Mouse (Mus musculus) forebrain, embryonic 13.5 days (tissue): ENCODE measurements around the gene Eif2d. TPM values are rescaled to one million over a fixed set of nuclear protein-coding genes. Genes with fewer than 3 reads are reported as not detected.

Experiments used
- ATAC-seq: fragments of 200-750 bp; cut with Nextera tagmentation; 2 replicates; pipeline ENCODE4 v1.8.0; 2017
- H3K27ac ChIP-seq: fragments of 300-500 bp; sonication (generic); 2 replicates; pipeline ENCODE4 v1.5.1; 2015; ENCODE audit warnings: inconsistent platforms, mild to moderate bottlenecking, moderate library complexity
- H3K27me3 ChIP-seq: fragments of 300-500 bp; sonication (generic); 2 replicates; pipeline ENCODE4 v1.6.1; 2015; ENCODE audit warnings: mild to moderate bottlenecking, inconsistent platforms
- H3K36me3 ChIP-seq: fragments of 300-500 bp; sonication (generic); 2 replicates; pipeline ENCODE4 v1.6.1; 2015; ENCODE audit warnings: mild to moderate bottlenecking, inconsistent platforms; ENCODE audit not compliant: poor library complexity, severe bottlenecking
- H3K4me1 ChIP-seq: fragments of 300-500 bp; sonication (generic); 2 replicates; pipeline ENCODE4 v1.6.1; 2015; ENCODE audit warnings: inconsistent platforms
- H3K4me2 ChIP-seq: fragments of 300-500 bp; sonication (generic); 2 replicates; pipeline ENCODE4 v1.6.1; 2015; ENCODE audit warnings: inconsistent platforms, mild to moderate bottlenecking, moderate library complexity
- H3K4me3 ChIP-seq: fragments of 300-500 bp; sonication (generic); 2 replicates; pipeline ENCODE4 v1.5.1; 2015; ENCODE audit warnings: mild to moderate bottlenecking, inconsistent platforms
- H3K9ac ChIP-seq: fragments of 300-500 bp; sonication (generic); 2 replicates; pipeline ENCODE4 v1.6.1; 2015; ENCODE audit warnings: mild to moderate bottlenecking, inconsistent platforms
- H3K9me3 ChIP-seq: fragments of 300-500 bp; sonication (generic); replicated peaks from 2 replicates; pipeline ENCODE4 v1.6.1; 2016; ENCODE audit warnings: inconsistent platforms
- WGBS: fragments of 180-500 bp; shearing (Covaris S2); methylation state at CpG from one replicate; pipeline ENCODE4 v1.1.7; 2015; 5-methylcytosine and 5-hydroxymethylcytosine counted together
- polyA plus RNA-seq: library from polyadenylated mRNA; unstranded; fragments of >200 nt; fragmentation: Nextera tagmentation; extraction: Ambion mirVana; gene quantifications from 2 replicates; pipeline ENCODE4 v1.2.1, GENCODE M21; 2015

Eif2d gene
- polyA plus RNA-seq, 1 experiment from 2014 or later: 55.0 TPM

DNA sequence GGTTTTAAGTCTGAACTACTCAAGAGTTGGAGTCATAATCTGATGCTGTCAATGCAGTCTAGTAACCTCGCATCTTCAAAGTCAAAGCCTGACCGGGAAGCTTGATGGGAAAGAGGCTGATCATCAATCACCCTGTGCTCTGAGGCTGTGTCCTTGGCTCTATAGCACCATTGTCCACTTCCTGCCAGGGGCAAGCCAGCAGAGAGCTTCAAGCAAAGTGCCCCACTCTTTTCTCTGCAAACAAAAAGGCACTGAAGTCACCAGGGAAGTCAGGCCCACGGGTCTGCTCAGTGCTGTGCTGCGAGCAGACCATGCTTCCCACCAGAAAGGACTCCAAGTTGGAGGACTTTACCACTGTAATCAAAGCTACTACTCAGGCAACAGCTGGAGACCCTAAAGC lies 24.3 kb downstream of the Eif2d start:
- WGBS: 91% methylated on average over 4 of the region's 4 CpGs
- peaks cover 79% of the 10 kb centered on the region for H3K36me3 ChIP-seq
- H3K9me3 ChIP-seq: no peaks in the 10 kb centered on the region
- no peaks in the 10 kb centered on the region for H3K4me1 ChIP-seq
- no peaks in the 10 kb centered on the region for H3K27me3 ChIP-seq
- no peak overlapping the region for H3K27ac ChIP-seq
- H3K4me3 ChIP-seq: no peak overlapping the region
- H3K4me2 ChIP-seq: no peak overlapping the region
- H3K9ac ChIP-seq: no peak overlapping the region
- ATAC-seq: no peak

GRCm38 (mm10) chr1:131178083-131178482 lies 25.1 kb downstream of the Eif2d start:
- H3K27me3 ChIP-seq: no peaks in the 10 kb centered on the region
- H3K27ac ChIP-seq: no peak overlapping the region
- H3K9ac ChIP-seq: no peak overlapping the region
- H3K36me3 ChIP-seq: peaks cover 70% of the 10 kb centered on the region
- WGBS: 93% methylated on average over 5 of the region's 5 CpGs
- ATAC-seq: no peak
- no peaks in the 10 kb centered on the region for H3K4me1 ChIP-seq
- H3K9me3 ChIP-seq: no peaks in the 10 kb centered on the region
- no peak overlapping the region for H3K4me2 ChIP-seq
- H3K4me3 ChIP-seq: no peak overlapping the region

DNA sequence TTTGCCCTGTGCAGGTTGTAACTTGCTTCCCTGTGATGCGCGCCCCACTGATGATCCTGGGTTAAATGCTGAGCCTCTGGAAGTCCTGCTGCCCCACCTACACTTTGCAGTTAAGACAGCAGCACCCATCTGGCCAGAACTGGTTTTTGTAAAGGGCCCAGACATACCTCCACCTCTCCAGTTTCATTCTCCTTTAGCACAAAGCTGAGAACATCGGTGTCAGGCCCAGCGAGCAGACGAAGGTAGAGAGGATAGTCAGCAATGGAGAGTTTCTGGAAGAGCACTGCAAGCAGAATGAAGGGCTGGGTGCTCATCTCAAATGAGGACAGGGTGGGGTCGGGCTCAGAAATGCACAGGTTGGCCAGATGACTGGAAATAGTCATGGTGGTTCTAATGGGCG lies 27.4 kb downstream of the Eif2d start:
- Histone ChIP-seq H3K4me2 (no peak overlapping the region), H3K9me3 (no peaks in the 10 kb centered on the region), H3K4me1 (no peaks in the 10 kb centered on the region), H3K27ac (no peak overlapping the region), H3K9ac (no peak overlapping the region), H3K27me3 (no peaks in the 10 kb centered on the region), H3K4me3 (no peak overlapping the region), H3K36me3 (peaks cover 50% of the 10 kb centered on the region)
- WGBS: 97% methylated on average over 7 of the region's 7 CpGs
- no peak for ATAC-seq

- Histone ChIP-seq H3K4me3 (no peak overlapping the region), H3K9me3 (no peaks in the 10 kb centered on the region), H3K4me1 (no peaks in the 10 kb centered on the region), H3K36me3 (peaks cover 35% of the 10 kb centered on the region), H3K4me2 (no peak overlapping the region), H3K9ac (no peak overlapping the region), H3K27ac (no peak overlapping the region), H3K27me3 (no peaks in the 10 kb centered on the region)
- peak; percentile 58 for ATAC-seq
- 69% methylated on average over 9 of the region's 9 CpGs for WGBS
These were observed 28.9 kb downstream of the Eif2d start for GRCm38 (mm10) chr1:131181642-131182527.

DNA sequence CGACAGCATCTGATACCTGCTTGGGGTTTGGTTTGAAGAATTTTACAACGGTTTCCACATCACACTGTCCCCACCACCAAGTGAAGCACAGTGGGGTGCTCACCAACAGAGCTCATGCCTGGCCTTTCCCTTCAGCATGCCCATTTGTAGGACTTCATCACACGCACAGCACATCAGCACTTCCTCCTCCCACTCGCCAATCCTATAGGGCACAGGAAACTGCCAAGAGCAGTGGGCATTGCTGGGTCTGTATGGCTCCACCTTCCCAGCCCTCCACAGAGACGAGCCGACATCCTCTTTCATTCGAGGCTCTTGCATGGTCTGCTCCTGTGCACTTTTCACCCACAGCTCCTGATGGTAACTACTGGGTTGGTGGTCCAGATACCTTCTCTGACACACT lies 30.2 kb downstream of the Eif2d start:
- Histone ChIP-seq H3K27me3 (no peaks in the 10 kb centered on the region), H3K36me3 (peaks cover 22% of the 10 kb centered on the region), H3K9me3 (no peaks in the 10 kb centered on the region), H3K9ac (no peak overlapping the region), H3K27ac (no peak overlapping the region), H3K4me2 (no peak overlapping the region), H3K4me3 (no peak overlapping the region), H3K4me1 (no peaks in the 10 kb centered on the region)
- ATAC-seq: no peak
- WGBS: 87% methylated on average over 7 of the region's 7 CpGs

DNA sequence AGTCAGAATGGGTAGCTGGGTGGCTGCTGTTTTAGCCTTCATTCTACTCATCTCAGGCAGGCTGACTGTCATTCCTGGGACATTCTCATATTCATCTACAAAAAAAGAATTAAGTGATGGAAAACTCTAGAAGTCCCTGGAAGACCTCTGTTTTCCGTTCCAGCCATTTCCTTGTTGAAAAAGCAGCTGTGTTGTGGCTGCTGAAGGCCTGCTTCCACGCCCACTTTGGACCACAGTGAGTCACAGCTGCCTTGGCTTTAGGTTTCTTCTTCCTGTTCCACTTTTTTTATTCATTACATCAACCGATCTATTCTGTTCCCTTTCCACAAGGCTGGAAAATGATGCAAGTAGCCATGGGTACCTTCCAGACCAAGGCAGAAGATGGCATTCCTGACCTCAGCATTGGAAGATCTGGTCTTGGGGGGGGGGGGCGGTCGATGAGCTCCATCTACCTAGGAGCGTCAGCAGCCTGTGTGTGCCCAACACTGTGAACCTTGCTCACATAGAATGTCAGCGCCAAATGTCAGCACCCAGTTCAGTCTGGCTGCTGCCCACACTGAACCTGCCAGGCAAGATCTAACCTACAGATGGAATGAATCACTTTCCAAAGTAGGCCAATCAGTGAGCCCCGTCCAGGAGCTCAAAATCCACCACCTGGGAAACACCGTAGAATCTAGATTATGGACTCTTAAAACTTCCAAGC lies 31.4 kb downstream of the Eif2d start:
- Histone ChIP-seq H3K4me1 (no peaks in the 10 kb centered on the region), H3K27ac (no peak overlapping the region), H3K9ac (no peak overlapping the region), H3K4me3 (no peak overlapping the region), H3K27me3 (no peaks in the 10 kb centered on the region), H3K36me3 (peaks cover 14% of the 10 kb centered on the region), H3K4me2 (no peak overlapping the region), H3K9me3 (no peaks in the 10 kb centered on the region)
- ATAC-seq: no peak
- WGBS: 88% methylated on average over 9 of the region's 9 CpGs

- no peak for ATAC-seq
- Histone ChIP-seq H3K27me3 (no peaks in the 10 kb centered on the region), H3K4me2 (no peak overlapping the region), H3K27ac (no peak overlapping the region), H3K4me1 (no peaks in the 10 kb centered on the region), H3K9ac (no peak overlapping the region), H3K4me3 (no peak overlapping the region), H3K9me3 (no peaks in the 10 kb centered on the region), H3K36me3 (peaks cover 7% of the 10 kb centered on the region; the same call in 1 of the 2 replicates)
- 89% methylated on average over 8 of the region's 8 CpGs for WGBS
These were observed 32.1 kb downstream of the Eif2d start for GRCm38 (mm10) chr1:131184956-131185660.

DNA sequence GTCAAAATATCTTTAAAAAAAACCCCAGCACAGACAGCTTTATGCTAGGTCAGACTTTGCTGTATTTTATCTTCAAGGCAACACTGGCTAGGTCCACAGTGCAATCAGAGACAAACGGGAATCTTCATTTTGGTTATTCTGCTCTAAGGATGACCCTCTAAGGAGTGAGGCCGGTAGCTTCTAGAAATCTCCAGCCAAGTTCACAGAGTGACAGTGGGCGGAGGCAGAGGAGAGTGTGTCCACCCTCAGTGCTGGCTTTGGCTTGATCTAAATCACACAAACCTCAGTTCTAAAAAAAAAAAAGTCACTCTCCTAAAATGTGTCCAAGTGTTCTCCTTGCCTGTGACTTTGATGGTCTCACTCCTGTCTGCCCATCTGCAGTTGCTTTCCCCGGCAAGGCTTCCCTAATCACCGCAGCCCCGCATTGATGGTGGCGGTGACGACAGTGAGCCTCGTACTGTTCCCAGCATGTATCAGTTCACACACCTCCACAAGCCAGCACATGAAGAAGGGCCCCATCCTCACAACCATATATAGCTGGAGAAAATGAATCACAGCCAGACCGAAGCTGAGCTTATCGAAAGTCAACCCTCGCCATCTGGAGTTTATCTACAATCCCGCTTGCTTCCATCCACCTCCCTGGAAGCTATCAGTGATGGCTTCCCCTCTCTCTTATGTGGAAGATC lies 33.0 kb downstream of the Eif2d start:
- no peak overlapping the region for H3K27ac ChIP-seq
- H3K27me3 ChIP-seq: no peaks in the 10 kb centered on the region
- H3K9ac ChIP-seq: no peak overlapping the region
- no peaks in the 10 kb centered on the region for H3K4me1 ChIP-seq
- H3K4me3 ChIP-seq: no peak overlapping the region
- H3K36me3 ChIP-seq: no peaks in the 10 kb centered on the region
- H3K9me3 ChIP-seq: no peaks in the 10 kb centered on the region
- 93% methylated on average over 13 of the region's 13 CpGs for WGBS
- no peak overlapping the region for H3K4me2 ChIP-seq
- no peak for ATAC-seq

DNA sequence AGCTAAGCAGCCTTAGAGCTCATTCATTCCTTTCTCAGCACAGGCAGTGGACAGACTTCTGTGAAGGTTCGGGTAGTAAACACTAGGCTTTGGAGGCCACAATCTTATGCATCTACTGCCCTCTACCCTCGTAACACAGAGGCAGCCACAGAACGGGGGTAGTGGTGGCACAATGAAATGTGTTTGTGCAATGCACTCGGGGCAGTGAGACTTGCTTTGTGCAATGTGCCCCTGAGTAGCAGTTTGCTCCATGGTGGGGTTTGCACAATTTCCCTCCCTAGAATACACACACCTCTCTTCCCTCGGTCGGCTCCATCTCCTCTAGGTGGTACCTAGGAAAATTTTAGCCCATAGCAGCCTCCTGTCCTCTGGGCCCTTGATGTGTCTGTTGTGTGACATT lies 34.0 kb downstream of the Eif2d start:
- Histone ChIP-seq H3K4me2 (no peak overlapping the region), H3K4me3 (no peak overlapping the region), H3K27me3 (no peaks in the 10 kb centered on the region), H3K9ac (no peak overlapping the region), H3K36me3 (no peaks in the 10 kb centered on the region), H3K27ac (no peak overlapping the region), H3K4me1 (no peaks in the 10 kb centered on the region), H3K9me3 (no peaks in the 10 kb centered on the region)
- ATAC-seq: no peak
- WGBS: 82% methylated on average over 6 of the region's 6 CpGs

- Histone ChIP-seq H3K4me3 (no peak overlapping the region), H3K9me3 (no peaks in the 10 kb centered on the region), H3K4me1 (no peaks in the 10 kb centered on the region), H3K27me3 (no peaks in the 10 kb centered on the region), H3K27ac (no peak overlapping the region), H3K4me2 (no peak overlapping the region), H3K36me3 (no peaks in the 10 kb centered on the region), H3K9ac (no peak overlapping the region)
- 92% methylated on average over 5 of the region's 5 CpGs for WGBS
- ATAC-seq: no peak
These were observed 34.9 kb downstream of the Eif2d start for GRCm38 (mm10) chr1:131187856-131188255.

DNA sequence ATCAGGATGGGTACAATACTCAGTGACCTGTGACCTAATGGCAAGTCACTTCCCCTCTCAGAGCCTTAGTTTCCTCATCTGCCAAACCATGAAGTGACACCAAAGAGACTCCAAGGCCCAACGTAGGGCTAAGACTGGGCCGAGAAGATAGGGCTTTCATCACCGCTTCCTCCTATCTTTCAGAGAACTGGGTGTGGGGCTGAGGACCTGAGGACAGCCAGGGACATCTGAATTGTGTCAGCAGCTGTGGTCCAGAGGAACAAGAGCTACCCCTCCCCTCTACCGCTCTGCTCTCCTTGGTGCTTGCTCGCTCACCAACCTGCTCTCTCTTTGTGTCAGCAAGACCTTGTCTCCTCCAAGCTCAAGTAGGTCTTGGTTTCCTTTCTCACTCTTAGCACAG lies 35.7 kb downstream of the Eif2d start:
- no peak overlapping the region for H3K4me3 ChIP-seq
- WGBS: 96% methylated on average over 5 of the region's 5 CpGs
- no peak for ATAC-seq
- H3K4me2 ChIP-seq: no peak overlapping the region
- no peaks in the 10 kb centered on the region for H3K27me3 ChIP-seq
- H3K9ac ChIP-seq: no peak overlapping the region
- H3K27ac ChIP-seq: no peak overlapping the region
- no peaks in the 10 kb centered on the region for H3K4me1 ChIP-seq
- H3K36me3 ChIP-seq: no peaks in the 10 kb centered on the region
- no peaks in the 10 kb centered on the region for H3K9me3 ChIP-seq

DNA sequence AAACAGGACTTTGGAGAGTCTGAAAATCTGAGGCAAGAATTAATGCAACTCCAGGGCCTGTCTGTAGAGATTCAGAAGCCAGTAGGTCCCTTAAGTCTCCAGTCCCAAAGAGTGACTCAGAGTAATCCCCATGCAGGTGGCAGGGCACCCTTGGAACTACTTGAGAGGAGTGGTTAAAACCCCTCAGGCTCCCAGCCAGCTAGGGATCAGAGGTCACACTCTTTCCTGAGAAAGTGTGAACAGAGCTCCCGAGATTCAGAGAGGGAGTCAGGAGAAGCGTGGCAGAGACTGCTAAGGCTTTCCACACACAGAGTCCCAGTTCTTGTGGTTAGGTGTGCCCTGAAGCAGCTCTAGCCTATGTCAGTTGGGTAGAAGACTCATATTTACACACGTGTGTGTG lies 40.8 kb downstream of the Eif2d start:
- no peaks in the 10 kb centered on the region for H3K4me1 ChIP-seq
- WGBS: 65% methylated on average over 3 of the region's 3 CpGs
- H3K27ac ChIP-seq: no peak overlapping the region
- H3K9ac ChIP-seq: no peak overlapping the region
- no peaks in the 10 kb centered on the region for H3K36me3 ChIP-seq
- no peak overlapping the region for H3K4me3 ChIP-seq
- no peak overlapping the region for H3K4me2 ChIP-seq
- no peak for ATAC-seq
- no peaks in the 10 kb centered on the region for H3K27me3 ChIP-seq
- H3K9me3 ChIP-seq: no peaks in the 10 kb centered on the region
